Mouse (Mus musculus): ENCODE data around the gene 2610301B20Rik.
A peak's percentile ranks its signal among the peaks of the same experiment; 100 is the strongest.
"Not testable (repeated sequence)": the region's sequence is repeated elsewhere in the genome, so short reads cannot be mapped to it uniquely, and the experiment has no call there.

Gene 2610301B20Rik

DNA sequence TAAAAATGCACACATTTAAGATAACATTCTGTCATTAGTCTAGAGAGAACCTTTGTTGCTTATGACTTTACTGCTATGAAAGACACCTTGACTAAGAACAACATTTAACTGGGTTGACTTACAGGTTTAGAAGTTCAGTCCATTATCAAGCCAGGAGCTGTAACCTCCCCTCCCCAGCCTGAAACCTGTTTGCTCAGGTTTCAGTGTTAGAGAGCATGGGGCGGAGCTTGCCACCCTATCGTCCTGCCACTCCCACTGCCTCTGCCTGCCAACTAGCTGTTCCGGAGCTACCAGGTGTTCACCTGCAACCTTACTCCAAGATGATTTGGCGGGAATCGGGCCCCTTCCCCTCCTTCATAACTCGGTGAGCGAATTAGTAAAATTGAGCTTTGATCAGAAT is 37.1 kb downstream of the 2610301B20Rik start:
- not testable (repeated sequence) for DNase-seq (ENCODE audit: low spot score)

DNA sequence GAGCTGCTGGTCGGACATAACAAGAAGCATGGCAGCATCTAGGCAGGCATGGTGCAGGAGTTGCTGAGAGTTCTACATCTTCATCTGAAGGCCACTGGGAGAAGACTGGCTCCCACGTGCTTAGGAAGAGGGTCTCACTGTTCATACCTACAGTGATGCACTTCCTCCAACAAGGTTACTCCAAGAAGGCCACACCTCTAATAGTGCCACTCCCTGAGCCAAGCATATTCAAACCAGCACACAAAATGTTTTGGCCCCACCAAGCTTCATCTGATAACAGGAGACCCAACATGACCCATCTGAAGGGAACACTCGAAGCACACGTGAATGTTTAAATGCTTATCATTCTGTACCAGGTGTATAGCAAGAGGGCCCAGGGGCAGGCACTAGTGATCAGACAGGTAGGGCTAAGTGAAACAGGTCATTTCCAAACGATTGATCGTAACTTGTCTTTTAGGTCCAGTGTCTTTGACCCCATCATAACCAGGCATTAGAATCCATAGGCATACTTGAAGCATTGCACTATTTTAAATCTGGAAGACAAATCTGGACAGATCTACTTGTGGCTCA is 37.7 kb downstream of the 2610301B20Rik start:
- DNase-seq (ENCODE audit: low spot score) = no peak

DNA sequence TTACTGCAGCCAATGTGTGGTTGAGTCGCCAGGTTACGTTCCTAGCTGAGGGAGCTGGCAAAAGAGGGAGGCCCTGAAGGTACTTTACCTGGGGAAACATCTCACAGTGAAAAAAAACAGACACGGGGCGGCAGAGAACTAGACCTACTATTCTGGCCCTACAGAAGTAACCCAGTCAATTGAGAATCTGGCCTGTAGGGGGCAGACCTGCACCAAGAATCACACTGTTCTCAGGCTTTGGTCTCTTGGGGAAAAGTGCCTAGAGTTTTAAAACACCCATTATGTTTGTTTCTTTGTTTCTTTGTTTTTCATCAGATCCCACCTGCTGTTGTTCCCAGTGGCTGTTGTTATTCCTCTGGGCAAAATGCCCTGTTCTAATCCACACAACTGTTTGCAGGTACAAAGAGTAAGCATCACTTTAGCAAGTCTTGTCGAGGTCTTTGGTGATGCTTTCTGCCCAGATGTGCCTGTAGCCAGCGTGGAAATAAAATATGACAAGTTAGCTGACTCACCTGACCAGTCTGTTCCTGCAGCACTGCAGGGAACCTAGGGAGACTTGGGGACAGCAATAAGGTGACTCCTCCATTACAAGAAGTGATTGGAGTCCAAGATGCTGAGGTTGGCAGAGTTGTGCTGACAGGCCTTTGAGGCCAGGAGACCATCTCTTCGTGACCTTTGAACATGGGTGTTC is 38.5 kb downstream of the 2610301B20Rik start:
- DNase-seq (ENCODE audit: low spot score) = peak; percentile 58

DNA sequence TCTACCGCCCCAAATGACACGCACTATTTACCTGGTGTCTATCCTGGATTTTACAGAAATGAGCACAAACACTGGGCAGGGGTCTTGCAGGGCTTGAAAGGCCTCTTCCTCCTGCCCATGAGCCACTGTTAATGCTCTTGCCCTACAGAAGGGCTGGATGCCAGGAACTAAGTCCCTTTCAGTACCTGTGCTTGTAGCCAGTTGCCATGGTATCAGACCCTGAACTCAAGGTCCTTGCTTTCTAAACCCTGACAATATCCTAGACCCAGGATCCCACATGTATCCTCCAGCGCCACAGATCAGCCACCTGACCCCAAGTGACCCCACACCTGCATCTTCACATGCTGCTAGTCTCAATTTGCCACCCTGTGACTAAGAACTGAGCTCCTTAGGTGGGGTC is 39.1 kb downstream of the 2610301B20Rik start:
- no peak for DNase-seq (ENCODE audit: low spot score)

DNA sequence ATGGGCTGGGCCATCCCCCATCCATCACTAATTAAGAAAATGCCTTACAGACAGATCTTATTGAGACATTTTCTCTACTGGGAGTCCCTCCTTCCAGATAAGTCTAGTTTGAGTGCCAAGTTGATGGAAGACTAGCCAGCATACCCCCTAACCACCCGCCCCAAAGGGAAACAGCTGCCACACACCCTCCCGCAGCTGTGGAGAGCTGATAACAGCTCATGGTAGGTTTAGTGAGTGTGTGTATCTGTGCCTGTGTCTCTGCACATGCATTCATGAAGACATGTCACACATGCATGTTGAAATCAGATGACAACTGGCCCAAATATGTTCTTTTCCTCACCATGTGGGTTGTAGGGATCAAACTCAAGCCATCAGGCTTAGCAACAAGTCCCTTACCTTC is 40.5 kb downstream of the 2610301B20Rik start:
- DNase-seq (ENCODE audit: low spot score) = no peak

DNA sequence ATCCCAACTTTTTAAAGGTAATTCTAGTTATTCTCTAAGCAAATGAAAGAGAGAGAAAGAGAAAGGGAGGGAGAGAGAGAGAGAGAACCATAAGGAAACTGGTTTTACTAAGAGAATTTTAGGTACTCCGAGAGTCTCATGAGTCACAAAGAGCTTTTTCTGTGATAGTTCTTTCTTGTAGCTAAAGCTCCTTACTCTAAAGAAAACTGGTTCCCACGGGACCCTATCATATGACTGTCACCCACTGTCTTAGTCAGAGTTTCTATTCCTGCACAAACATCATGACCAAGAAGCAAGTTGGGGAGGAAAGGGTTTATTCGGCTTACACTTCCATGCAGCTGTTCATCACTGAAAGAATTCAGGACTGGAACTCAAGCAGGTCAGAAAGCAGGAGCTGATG is 41.0 kb downstream of the 2610301B20Rik start:
- DNase-seq (ENCODE audit: low spot score) = no peak

DNA sequence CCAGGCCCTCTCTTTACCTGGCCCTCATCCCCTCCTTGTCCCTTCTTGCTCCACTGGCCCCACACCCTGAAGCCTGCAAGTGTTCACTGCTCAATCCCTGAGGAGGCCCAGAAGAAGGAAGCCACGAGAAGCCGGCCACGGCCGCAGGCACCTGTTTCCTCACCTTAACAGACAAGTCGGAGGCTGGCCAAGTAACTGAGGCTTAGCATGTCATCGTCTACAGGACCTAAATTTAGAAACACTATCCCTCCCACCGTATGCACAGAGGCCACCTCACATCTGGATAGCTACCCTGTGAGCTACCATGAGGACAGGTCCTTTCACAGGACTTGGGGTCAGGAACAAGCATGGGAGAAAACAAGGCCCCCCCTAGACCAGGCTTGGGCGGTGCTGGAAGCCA is 44.1 kb downstream of the 2610301B20Rik start:
- no peak for DNase-seq (ENCODE audit: low spot score)

DNA sequence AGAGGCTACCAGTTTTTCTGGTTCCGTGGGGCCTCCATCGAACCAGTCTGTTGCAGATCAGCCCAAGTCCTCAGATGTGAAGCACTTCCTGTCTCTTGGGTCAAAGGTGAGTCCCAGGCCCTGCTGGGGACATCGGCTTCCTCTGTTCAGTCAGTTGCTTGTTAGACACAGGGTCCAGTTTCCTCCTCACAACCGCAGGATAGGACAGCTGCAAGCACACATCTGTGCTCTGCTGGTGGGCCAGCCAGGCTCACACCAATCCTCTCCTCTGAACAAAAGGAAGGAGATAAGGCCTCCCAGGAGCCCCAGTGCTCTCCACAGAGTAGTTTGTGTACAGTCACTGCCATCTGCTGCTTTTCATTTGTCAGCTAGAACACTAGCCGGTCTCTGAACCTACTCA is 44.8 kb downstream of the 2610301B20Rik start:
- no peak for DNase-seq (ENCODE audit: low spot score)

DNA sequence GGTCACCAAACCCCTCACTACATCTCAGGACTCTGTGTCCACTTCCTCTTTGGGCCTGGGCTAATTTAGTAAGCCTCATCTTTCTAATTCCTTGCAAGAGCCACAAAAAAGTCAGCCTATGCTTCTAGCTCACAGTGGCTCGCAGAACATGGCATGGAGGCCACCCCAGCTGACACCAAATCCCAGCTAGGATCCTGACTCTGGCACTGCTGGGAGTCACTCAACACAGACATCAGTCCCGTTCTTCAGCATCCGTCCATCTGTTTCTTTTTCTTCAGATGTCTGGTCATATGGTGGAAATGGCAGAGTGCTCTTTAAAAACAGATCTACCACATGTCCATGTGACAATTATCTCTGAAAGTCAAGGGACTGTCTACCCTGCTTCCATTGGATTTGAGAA is 45.2 kb downstream of the 2610301B20Rik start:
- no peak for DNase-seq (ENCODE audit: low spot score)

DNA sequence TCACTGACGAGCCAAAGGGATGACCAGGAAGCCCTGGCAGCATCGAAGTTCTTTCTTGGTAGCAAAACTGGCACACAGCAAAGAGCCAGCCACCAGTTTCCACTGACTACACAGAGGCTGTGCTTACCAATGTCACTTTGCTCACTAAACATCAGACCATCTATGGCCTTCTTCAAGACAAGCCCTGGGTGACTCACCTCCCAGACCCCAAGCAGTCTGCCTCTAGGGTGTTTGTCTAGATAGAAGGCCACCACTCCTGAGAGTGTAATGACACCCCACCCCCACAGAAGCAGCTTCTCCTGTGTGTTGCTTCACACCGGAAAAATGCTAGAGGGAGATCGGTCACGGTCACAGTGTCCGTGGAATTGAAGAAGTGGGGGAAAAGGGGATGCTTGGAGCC is 45.7 kb downstream of the 2610301B20Rik start:
- DNase-seq (ENCODE audit: low spot score) = no peak

DNA sequence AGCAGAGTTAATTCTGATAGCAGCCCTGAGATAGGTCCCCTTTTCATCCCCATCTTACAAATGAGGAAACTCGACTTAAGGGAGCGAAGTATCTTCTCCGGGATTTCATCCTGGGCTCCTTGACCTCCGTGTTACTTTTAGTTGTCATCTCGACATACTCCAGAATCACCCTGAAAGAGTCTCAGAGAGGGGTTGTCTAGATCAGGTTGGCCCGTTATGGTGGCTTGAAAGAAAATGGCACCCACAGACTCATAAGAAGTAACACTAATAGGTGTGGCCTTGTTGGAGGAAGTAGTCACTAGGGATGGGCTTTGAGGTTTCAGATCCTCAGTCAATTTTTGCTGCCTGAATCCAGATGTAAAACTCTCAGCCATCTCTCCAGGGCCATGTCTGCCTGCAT is 46.3 kb downstream of the 2610301B20Rik start:
- no peak for DNase-seq (ENCODE audit: low spot score)

DNA sequence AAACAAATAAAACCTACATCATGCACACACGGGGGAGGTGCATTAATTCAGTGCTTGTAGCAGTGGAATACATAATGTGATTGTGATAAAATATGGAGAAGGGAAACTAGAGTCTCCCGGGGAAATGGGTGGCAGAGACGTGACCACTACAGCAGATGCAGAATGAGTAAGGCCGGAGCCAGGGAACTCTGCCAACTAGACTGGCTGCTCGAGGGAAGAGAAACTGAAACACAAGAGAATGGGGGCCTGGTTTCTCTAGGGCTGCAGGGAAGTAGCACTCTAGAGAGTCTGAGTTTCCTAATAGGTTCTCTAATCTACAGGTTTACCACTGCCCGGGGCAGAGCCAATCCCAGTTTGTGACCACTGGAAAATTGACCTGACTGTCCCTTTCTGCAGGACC is 48.9 kb downstream of the 2610301B20Rik start:
- DNase-seq (ENCODE audit: low spot score) = peak; percentile 31

DNA sequence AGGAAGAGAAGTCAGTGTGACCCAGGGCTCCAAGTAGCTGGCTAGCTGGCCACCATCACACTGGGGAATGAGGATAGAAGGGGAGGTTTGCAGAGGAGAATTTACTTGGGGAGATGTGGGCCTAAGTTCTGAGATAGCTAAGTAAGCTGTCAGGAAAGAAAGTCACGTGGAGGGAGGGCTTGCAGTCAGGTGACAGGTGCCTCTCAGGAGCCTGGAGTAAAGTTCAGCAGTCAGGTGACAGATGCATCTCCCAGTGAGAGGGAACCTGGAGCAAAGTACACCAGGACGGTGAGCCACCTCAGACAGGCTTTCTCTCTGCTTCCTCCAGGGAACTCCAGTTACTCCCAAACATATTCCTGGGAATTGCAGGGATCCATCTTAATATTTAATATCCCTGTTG is 49.8 kb downstream of the 2610301B20Rik start:
- no peak for DNase-seq (ENCODE audit: low spot score)

DNA sequence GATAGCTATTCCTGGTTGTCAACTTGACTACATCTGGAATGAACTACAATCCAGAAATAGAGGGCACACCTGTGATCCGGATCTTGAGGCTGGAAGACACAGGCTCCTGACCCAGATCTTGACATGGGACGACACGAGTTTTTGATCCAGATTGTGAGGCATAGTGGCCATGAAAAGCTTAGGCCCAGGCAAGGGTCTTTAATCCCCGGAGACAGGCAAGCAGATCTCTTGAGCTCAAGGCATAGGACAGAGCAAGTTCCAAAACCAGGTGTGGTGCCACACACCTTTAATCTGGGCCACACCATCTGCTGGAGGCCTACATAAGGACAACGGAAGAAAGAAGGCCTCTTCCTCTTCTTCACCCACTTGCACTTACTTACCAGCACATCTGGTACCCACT is 50.2 kb downstream of the 2610301B20Rik start:
- DNase-seq (ENCODE audit: low spot score) = no peak

DNA sequence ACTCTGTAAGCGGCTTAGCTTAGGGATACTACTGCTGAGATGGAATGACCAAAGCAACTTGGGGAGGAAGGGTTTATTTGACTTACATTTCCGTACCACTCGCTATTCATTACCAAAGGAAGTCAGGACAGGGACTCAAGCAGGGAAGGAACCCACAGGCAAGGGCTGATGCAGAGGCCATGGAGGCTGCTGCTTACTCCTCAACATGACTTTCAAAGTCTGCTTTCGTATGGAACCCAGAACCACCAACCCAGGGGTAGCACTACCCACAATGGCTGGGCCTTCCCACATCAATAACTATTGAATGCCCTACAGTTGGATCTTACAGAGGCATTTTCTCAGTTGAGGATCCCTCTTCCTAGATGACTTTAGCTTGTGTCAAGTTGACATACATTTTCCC is 52.1 kb downstream of the 2610301B20Rik start:
- DNase-seq (ENCODE audit: low spot score) = no peak

DNA sequence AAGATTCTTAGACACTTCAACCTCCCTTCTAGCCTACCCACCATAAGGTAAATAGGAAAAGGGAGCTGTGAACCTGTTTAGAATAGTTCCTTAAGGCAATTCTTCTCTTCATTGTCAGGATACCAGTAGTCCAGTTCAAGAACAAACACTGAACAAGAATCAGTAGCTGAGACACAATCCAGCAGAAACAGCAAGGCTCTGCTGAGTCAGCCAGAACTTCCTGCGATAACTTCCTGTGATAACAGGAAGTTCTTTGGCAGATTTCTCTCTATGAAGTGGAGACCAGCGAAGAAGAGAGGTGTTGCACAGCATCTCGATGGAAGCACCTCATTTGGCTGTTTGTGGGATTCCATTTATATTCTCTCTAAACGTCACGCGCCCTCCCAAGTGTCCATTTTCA is 53.9 kb downstream of the 2610301B20Rik start:
- no peak for DNase-seq (ENCODE audit: low spot score)

DNA sequence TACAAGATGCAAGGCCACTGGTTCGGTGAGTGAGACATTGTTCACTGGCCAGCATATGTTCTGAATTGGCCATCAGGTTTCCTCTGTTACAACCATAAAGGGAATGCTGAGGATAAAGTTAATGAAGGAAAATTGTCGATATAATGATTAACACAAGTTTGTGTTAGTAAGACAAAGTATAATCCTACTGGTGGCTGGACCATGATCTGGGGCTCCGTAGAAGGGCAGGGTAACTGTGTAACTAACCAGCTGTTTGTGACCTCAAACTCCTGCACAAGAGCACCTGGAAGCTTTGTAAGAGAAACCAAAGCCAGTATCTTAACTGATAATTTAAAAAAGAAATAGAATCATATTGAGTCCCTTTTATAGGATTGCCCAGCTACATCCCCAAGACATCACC is 55.4 kb downstream of the 2610301B20Rik start:
- DNase-seq (ENCODE audit: low spot score) = no peak

DNA sequence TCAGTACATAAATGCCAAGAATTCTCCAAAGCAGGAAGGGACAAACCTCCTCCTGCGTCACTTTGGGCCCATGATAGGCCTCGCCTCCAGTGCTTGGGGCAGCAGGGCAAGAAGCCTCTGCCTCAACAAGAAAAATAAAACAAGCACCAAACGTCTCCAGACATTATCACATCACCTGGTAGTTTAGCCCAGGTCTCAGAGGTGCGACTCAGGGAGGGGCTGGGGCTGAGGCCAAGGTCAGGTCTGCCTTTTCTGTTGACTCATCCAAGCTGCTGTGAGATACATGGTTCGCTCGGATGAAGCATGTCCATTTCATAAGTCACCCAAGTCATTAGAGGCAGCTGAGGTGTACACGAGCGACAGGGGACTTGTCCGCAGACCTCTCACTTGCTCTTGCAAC is 56.7 kb downstream of the 2610301B20Rik start:
- DNase-seq (ENCODE audit: low spot score) = no peak

DNA sequence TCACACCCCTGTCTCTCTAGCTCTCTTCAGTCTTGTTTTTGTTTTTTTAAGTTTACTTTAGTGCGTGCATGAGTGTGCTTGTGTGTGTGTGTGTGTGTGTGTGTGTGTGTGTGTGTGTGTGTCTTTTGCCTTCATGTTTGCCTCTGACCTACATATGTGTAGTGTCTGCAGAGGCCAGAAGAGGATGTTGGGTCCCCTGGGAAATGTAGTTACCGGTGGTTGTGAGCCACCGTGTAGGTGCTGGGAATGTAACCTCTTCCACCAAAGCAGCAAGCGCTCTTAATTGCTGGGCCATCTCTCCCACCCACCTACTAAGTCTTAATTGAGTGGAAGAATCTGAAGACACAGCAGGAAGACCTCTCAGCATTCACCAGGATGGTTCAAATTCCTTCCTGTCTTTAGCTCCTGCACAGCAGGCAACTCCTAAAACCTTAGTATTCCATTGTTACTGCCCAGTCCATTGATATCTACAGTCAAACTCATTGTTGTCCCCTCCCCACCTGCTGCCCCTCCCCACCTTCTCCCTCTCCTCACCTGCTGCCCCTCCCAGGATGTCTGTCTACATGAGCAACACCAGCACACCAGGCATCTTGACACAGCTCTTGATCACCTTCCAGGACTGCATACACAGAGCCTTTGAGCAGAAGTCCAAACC is 57.9 kb downstream of the 2610301B20Rik start:
- no peak for DNase-seq (ENCODE audit: low spot score)

DNA sequence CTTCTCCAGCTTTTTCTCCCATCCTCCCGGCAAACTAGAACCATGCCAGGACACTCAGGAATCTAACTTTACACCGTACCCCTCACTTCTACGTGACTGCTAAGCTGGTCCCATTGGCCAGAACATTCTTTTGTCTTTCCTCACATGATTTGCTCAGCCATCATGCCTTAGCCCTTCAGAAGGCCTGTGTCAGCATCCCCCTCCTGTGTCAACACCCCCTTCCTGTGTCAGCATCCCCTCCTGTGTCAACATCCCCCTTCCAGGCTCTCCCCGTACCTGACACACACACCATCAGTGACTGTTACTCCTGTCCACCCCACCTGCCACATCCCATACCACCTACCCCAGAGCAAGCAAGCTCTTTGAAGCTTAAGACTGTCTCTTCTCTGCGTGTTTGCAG is 58.5 kb downstream of the 2610301B20Rik start:
- DNase-seq (ENCODE audit: low spot score) = no peak

DNA sequence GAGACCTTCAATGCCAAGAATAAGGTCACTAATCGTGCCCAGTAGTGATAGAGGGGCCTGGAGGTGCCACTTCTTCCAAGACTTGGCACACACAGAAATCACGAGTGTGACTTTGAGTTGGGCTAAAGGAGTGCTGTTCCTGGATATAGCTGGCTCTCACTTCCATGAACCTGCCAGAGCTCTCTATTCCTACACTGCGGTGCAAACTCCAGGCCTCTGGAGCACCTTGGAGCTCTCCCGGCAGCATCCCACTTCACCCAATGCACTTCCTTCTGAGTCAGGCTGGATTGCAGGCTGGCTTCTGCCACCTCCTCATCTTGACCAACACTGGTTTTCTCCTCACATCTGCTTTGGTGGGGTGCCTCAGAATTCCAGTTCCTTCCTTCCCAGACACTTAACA is 62.5 kb downstream of the 2610301B20Rik start:
- DNase-seq (ENCODE audit: low spot score) = no peak

Measured in ovary, adult 18-20 months (tissue).